Comparison of ENCODE assay signal across 8 mouse cellular contexts in genomic region chr10:37978899-37979539, GRCm38 (mm10).
"Had no signal": no experiment of that assay in that cellular context is flagged by ENCODE, and none has a peak within 500 bp of the region (broad histone marks: within the 10 kb centered on the region; RNA-seq: fewer than 3 reads in every experiment).

No protein-coding gene starts in this region.

- DNase-seq: kidney, adult 2 months; kidney, postnatal 25 days; lung, postnatal 14 days; right cerebral cortex, adult 18-20 months; right cerebral cortex, postnatal 25 days; thymus, adult 18-20 months; thymus, postnatal 36 days had no signal

- ATAC-seq: midbrain, embryonic 13.5 days had no signal
